Mouse (Mus musculus): ENCODE measurements around the gene Cblc. TPM values are rescaled to one million over a fixed set of nuclear protein-coding genes. Genes with fewer than 3 reads are reported as not detected.

Cblc gene
- polyA plus RNA-seq, 1 experiment from 2014 or later: 44.4 TPM

DNA sequence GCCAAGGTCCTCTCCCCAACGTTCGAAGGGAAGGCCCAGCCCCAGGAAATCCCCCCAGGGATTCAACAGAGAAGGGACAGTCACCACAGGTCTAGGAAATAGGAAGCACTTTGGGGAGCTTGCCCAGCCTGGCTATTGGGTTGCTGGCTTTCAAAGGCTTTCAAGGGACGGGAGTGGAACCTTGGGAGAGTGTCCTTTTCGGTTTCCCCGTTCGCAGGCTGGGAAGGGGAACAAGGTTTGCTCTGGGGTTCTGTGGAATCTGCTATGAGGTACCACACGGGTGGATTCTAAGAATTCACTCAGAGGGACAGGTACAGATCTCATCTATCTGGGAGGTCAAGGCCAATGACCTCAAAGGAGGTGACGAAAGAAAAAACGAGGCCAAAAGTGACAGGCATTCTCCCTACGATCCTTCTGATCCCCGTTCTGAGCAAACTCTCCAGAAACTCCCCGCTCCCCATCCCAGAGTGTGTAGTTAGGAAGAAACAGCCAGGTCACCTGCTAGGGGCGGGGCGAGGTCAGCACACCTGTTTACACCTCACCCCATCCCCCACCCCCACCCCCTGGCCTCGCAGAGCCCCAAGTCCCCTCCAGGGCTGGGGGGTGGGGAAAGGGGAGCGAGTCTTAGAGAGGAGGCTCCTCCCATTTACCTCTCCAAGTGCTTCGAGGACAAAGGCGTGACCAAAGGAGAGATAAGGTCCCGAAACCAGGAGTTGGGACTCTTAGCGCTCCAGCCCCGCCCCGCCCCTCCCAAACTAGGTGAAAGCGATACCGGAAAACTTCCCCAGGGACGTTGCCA lies 49.0 kb downstream of the Cblc start:
- TF ChIP-seq EP300 (optimal IDR thresholded peaks at IDR 0.05): no peak
- no peak for TF ChIP-seq CTCF (IDR thresholded peaks at IDR 0.05; ENCODE audit: low read depth)
- WGBS: 9% methylated on average over 25 of the region's 25 CpGs
- H3K4me2 ChIP-seq (replicated peaks; ENCODE audit: low read depth): peak overlapping the region; percentile 85
- H3K9ac ChIP-seq (ENCODE audit: low read length): peak overlapping the region; percentile 96
- H3K4me3 ChIP-seq (ENCODE audit: low read depth, low read length): peak overlapping the region; percentile 93
- no peaks in the 10 kb centered on the region for H3K36me3 ChIP-seq (ENCODE audit: control insufficient read depth, insufficient read depth, low read length)
- DNase-seq (ENCODE audit: low spot score) (peak; percentile 89), ATAC-seq (ENCODE audit: low FRiP score, low TSS enrichment) (peak; percentile 31)
- H3K27me3 ChIP-seq (ENCODE audit: control insufficient read depth, insufficient read depth, low read length): no peaks in the 10 kb centered on the region
- no peaks in the 10 kb centered on the region for H3K9me3 ChIP-seq (ENCODE audit: control insufficient read depth, low read length)
- H3K4me1 ChIP-seq (replicated peaks; ENCODE audit: control insufficient read depth, insufficient read depth): peaks cover 14% of the 10 kb centered on the region
- H3K27ac ChIP-seq (replicated peaks): peak overlapping the region; percentile 96

DNA sequence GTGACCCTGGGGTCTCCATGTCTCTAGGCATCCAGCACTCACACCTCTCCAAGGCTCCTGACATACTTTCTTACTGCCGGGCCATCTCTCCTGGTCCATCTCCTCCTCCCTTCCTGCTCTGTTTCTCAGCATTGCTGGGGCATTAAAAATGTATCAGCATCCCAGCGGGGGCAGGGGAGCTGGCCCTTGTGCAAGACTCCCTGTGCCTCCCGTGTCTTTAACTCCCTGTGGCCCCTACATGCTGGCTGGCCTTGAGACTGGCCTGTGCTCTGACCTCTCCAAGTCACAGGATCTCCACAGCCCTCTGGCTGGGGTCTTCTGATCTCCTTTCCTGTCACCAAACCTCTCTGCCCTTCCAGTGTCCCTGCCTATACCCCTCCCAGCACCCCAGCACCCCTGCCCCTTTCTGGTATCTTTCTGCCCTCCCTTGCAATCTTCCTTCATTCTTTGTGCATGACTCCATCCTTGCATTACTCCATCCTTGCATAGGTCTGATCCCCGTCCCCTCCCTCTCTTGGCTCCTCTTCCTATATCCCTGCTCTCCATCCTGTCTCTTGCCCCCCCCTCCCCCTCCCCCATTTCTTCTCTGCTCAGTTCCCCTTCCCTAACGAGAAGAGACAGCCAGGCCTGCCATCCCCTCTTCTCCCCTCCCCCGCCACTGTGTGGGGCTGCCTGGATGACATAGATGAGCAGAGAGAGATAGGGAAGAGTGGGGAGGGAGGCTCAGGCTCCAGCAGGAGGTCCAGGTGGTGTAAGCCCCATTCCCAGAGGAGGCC lies 50.0 kb downstream of the Cblc start:
- H3K4me1 ChIP-seq (replicated peaks; ENCODE audit: control insufficient read depth, insufficient read depth): peaks cover 17% of the 10 kb centered on the region
- TF ChIP-seq CTCF (IDR thresholded peaks at IDR 0.05; ENCODE audit: low read depth): no peak
- TF ChIP-seq EP300 (optimal IDR thresholded peaks at IDR 0.05): no peak

DNA sequence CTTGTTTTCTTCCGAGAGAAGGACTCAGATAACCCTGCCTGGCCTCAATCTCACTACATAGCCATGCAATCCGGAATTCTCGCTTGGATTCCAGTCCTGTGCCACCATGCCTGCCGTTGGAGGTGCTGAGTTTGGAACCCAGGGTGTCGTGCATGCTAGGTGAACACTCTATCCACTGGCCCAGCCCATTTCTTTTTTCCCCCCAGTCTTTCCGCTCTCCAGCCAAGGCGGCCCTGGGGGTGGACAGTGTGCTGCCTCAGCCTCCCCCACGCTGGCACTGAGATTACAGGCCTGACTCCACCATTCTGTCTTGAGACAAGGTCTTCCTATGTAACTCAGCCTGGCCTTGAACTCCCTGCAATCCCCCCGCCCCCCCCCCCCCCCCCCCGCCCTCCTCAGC lies 50.6 kb downstream of the Cblc start:
- no peak overlapping the region for H3K4me3 ChIP-seq (ENCODE audit: low read depth, low read length)
- peaks cover 17% of the 10 kb centered on the region for H3K4me1 ChIP-seq (replicated peaks; ENCODE audit: control insufficient read depth, insufficient read depth)
- no peaks in the 10 kb centered on the region for H3K9me3 ChIP-seq (ENCODE audit: control insufficient read depth, low read length)
- H3K4me2 ChIP-seq (replicated peaks; ENCODE audit: low read depth): no peak overlapping the region
- no peak overlapping the region for H3K9ac ChIP-seq (ENCODE audit: low read length)
- no peak for TF ChIP-seq EP300 (optimal IDR thresholded peaks at IDR 0.05)
- no peak for TF ChIP-seq CTCF (IDR thresholded peaks at IDR 0.05; ENCODE audit: low read depth)
- H3K36me3 ChIP-seq (ENCODE audit: control insufficient read depth, insufficient read depth, low read length): no peaks in the 10 kb centered on the region
- WGBS: 70% methylated on average over 8 of the region's 10 CpGs
- no peaks in the 10 kb centered on the region for H3K27me3 ChIP-seq (ENCODE audit: control insufficient read depth, insufficient read depth, low read length)
- no peak for ATAC-seq (ENCODE audit: low FRiP score, low TSS enrichment)
- no peak for DNase-seq (ENCODE audit: low spot score)
- H3K27ac ChIP-seq (replicated peaks): no peak overlapping the region

More for the DNA sequence above, 50.0 kb downstream of the Cblc start:
- DNase-seq (ENCODE audit: low spot score): no peak
- Histone ChIP-seq H3K9me3 (ENCODE audit: control insufficient read depth, low read length) (no peaks in the 10 kb centered on the region), H3K36me3 (ENCODE audit: control insufficient read depth, insufficient read depth, low read length) (no peaks in the 10 kb centered on the region), H3K27me3 (ENCODE audit: control insufficient read depth, insufficient read depth, low read length) (no peaks in the 10 kb centered on the region), H3K4me3 (ENCODE audit: low read depth, low read length) (no peak overlapping the region), H3K4me2 (replicated peaks; ENCODE audit: low read depth) (peak overlapping the region; percentile 85), H3K27ac (replicated peaks) (peak overlapping the region; percentile 82), H3K9ac (ENCODE audit: low read length) (peak overlapping the region; percentile 45)
- no peak for ATAC-seq (ENCODE audit: low FRiP score, low TSS enrichment)
- 29% methylated on average over 5 of the region's 6 CpGs for whole genome bisulfite sequencing

DNA sequence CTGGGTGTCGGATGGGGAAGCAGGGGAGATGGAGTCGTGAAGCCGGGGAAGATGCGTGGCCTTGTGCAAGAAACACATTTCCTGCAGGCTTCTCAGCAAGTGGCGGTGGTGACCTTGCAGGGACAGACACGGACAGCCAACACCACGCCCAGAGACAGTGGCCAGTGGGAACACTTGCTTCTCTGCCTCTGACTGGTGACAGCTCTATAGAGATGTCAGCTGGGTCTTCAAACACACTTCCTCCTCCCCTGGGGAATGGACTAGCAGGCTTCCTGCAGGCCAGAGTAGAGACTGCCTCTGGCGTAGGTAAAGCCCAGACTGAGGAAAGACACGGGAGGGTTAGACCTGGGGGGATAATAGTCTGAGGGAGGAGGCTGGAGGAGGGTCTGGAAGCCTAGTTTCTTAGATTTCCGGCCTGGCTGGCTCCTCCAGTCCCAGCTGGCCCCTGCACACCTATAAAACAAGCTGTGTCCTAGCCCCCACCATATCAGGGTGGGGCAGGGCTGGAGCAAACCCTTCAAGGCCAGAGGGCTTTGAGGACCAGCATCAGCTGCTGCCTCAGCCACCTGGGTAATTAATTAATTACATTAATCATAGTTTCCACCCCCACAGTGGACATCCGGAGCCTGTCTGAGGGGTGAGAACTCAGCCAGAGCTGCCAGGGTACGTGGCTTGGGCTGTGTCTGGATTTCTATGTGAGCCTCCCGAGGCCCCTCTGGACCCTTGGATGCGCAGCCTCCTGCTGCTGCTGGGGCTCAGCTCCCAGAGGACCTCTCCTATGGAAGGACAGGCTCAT lies 51.8 kb downstream of the Cblc start:
- ATAC-seq (ENCODE audit: low FRiP score, low TSS enrichment): no peak
- 55% methylated on average over 14 of the region's 14 CpGs for WGBS
- Histone ChIP-seq H3K27ac (replicated peaks) (peak overlapping the region; percentile 61), H3K36me3 (ENCODE audit: control insufficient read depth, insufficient read depth, low read length) (no peaks in the 10 kb centered on the region), H3K27me3 (ENCODE audit: control insufficient read depth, insufficient read depth, low read length) (no peaks in the 10 kb centered on the region), H3K4me3 (ENCODE audit: low read depth, low read length) (no peak overlapping the region), H3K4me1 (replicated peaks; ENCODE audit: control insufficient read depth, insufficient read depth) (peaks cover 15% of the 10 kb centered on the region), H3K9ac (ENCODE audit: low read length) (peak overlapping the region; percentile 3; the same call in 1 of the 2 replicates), H3K4me2 (replicated peaks; ENCODE audit: low read depth) (peak overlapping the region; percentile 27; the same call in 1 of the 2 replicates), H3K9me3 (ENCODE audit: control insufficient read depth, low read length) (no peaks in the 10 kb centered on the region)
- TF ChIP-seq CTCF (IDR thresholded peaks at IDR 0.05; ENCODE audit: low read depth) (no peak), EP300 (optimal IDR thresholded peaks at IDR 0.05) (no peak)
- no peak for DNase-seq (ENCODE audit: low spot score)

DNA sequence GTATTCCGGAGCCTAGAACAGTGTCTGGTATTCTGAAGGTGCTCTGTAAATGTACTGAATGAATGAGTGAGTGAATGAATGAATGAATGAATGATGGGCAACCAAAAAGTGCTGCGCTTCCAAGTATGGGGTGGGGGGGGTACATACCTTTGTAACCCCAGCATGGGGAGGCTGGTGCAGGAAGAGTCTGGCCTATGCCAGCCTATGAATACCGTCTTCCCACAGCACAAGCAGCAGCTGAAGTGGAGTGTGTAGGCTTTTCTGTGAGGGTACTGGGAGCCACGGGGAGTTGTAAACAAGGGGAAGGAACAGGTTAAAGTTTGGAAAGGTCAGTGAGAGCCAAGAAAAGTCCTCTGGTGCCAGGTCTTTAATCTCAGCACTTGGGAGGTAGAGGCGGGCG lies 52.8 kb downstream of the Cblc start:
- Histone ChIP-seq H3K36me3 (ENCODE audit: control insufficient read depth, insufficient read depth, low read length) (no peaks in the 10 kb centered on the region), H3K4me3 (ENCODE audit: low read depth, low read length) (no peak overlapping the region), H3K9me3 (ENCODE audit: control insufficient read depth, low read length) (no peaks in the 10 kb centered on the region), H3K9ac (ENCODE audit: low read length) (no peak overlapping the region), H3K4me1 (replicated peaks; ENCODE audit: control insufficient read depth, insufficient read depth) (peaks cover 15% of the 10 kb centered on the region), H3K27ac (replicated peaks) (no peak overlapping the region), H3K27me3 (ENCODE audit: control insufficient read depth, insufficient read depth, low read length) (no peaks in the 10 kb centered on the region), H3K4me2 (replicated peaks; ENCODE audit: low read depth) (no peak overlapping the region)
- no peak for ATAC-seq (ENCODE audit: low FRiP score, low TSS enrichment)
- TF ChIP-seq EP300 (optimal IDR thresholded peaks at IDR 0.05) (no peak), CTCF (IDR thresholded peaks at IDR 0.05; ENCODE audit: low read depth) (no peak)
- 78% methylated on average over 6 of the region's 6 CpGs for WGBS
- no peak for DNase-seq (ENCODE audit: low spot score)

Measured in stomach, postnatal 0 days (tissue).